Mouse (Mus musculus): Measurements from ENCODE around the gene Qk. TPM values are rescaled to one million over a fixed set of nuclear protein-coding genes. Genes with fewer than 3 reads are reported as not detected.

Qk gene
- polyA plus RNA-seq (2014; fragmentation: Nextera tagmentation; extraction: Ambion mirVana): 64.6 and 70.0 TPM in 2 replicates

DNA sequence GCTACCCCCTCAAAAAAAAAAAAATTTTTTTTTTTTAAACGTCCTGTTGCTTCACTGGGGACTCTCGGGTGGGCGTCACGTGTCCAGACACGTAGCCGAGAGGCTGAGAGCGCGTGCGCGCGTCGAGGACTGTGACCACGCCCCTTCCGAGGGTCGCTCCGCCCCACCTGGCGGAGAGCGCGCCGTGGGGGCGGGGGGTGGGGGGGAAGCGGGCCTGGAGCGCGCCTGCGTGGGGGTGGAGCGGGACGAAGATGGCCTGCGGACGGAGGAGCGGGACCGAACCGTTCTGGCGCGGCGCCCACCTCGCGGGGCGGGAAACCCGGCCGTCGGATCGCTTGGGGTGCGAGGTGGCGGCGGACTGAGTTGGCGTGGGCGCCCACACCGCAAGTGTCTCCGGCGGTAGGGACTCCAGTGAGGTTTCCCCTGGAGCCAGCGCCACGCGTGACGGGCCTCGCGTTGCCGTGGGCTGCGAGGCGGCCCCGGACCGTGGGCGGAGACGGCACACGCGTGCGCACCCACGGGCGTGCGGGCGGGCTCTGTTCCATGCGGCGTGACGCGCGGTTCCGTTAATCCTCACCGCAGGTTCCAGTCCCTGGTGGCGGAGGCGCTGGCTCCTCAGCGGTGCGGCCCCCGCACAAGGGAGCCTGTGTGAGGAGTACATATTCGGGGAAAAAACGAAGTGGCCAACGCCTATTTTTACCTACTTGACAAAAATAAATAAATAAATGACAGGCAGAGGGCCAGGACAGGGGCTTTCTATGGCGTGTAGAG, at the start of gene Qk:
Qk (minus strand) TSS at position 170 of the 771 bp plus-strand sequence.
- ATAC-seq (ENCODE audit: low read depth): peak; percentile 87
- peak within 1 kb of the TSS; percentile 60 for H3K4me2 ChIP-seq (ENCODE audit: low read depth, low read length)
- WGBS: under 1% methylated on average over 72 of the region's 86 CpGs
- peak within 1 kb of the TSS; percentile 97 for H3K9ac ChIP-seq (replicated peaks; ENCODE audit: low read depth, low read length)
- H3K36me3 ChIP-seq (ENCODE audit: control insufficient read depth, insufficient read depth, low read length): no peaks in the 10 kb centered on the region
- H3K27me3 ChIP-seq (ENCODE audit: control insufficient read depth, insufficient read depth, low read length): no peaks in the 10 kb centered on the region
- H3K27ac ChIP-seq (ENCODE audit: low read depth, low read length): peak within 1 kb of the TSS; percentile 98
- peaks cover 18% of the 10 kb centered on the region for H3K4me1 ChIP-seq (ENCODE audit: control insufficient read depth, insufficient read depth, low read length)
- H3K4me3 ChIP-seq (ENCODE audit: low read depth, low read length): peak within 1 kb of the TSS; percentile 88
- H3K9me3 ChIP-seq (ENCODE audit: control insufficient read depth, low read length): no peaks in the 10 kb centered on the region

DNA sequence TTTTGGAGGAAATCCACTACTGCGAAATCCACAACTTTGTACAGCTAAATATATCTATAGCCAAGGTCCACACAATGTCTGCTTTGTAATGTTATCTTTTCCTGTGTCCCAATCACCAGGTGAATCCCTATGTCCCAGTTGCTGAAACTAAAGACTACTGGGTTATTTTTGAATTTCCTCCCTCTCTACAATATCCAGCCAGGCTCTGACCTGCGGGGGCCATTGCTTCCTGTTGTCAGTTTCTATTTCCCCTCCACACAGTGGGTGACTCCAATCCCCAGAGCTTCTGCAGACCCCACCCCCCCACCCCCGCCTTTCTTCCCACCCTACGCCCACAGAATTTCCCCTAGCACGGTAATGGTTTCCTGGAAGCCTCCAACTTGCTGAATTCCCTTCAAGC, 47.4 kb upstream of the Qk start:
- Histone ChIP-seq H3K4me3 (ENCODE audit: low read depth, low read length) (no peak overlapping the region), H3K4me1 (ENCODE audit: control insufficient read depth, insufficient read depth, low read length) (no peaks in the 10 kb centered on the region), H3K4me2 (ENCODE audit: low read depth, low read length) (no peak overlapping the region), H3K9me3 (ENCODE audit: control insufficient read depth, low read length) (no peaks in the 10 kb centered on the region), H3K27me3 (ENCODE audit: control insufficient read depth, insufficient read depth, low read length) (no peaks in the 10 kb centered on the region), H3K27ac (ENCODE audit: low read depth, low read length) (no peak overlapping the region), H3K9ac (replicated peaks; ENCODE audit: low read depth, low read length) (no peak overlapping the region), H3K36me3 (ENCODE audit: control insufficient read depth, insufficient read depth, low read length) (no peaks in the 10 kb centered on the region)
- ATAC-seq (ENCODE audit: low read depth): no peak
- 85% methylated on average over 5 of the region's 5 CpGs for WGBS

DNA sequence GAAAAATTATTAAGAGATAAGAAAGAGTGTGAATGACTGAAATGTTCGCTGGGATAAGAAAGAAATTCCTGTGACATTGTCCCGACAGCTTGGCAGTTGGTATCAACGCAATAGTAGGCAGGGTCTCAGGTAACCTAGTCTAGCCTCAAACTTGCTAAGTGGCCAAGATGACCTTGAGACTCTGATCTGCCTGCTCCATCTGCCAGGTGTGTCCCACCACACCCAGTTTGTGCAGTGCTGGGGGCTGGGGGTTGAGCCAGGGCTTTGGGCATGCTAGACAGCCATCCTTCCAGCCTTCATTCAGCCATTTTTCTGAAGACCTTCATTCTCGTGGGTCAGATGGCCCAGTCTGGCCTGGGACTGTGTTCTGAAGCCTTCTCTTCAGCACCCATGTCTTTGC, 46.9 kb upstream of the Qk start:
- no peak overlapping the region for H3K9ac ChIP-seq (replicated peaks; ENCODE audit: low read depth, low read length)
- ATAC-seq (ENCODE audit: low read depth): no peak
- no peaks in the 10 kb centered on the region for H3K36me3 ChIP-seq (ENCODE audit: control insufficient read depth, insufficient read depth, low read length)
- no peaks in the 10 kb centered on the region for H3K27me3 ChIP-seq (ENCODE audit: control insufficient read depth, insufficient read depth, low read length)
- H3K4me3 ChIP-seq (ENCODE audit: low read depth, low read length): no peak overlapping the region
- H3K4me1 ChIP-seq (ENCODE audit: control insufficient read depth, insufficient read depth, low read length): no peaks in the 10 kb centered on the region
- no peak overlapping the region for H3K27ac ChIP-seq (ENCODE audit: low read depth, low read length)
- 91% methylated on average over 4 of the region's 4 CpGs for WGBS
- no peaks in the 10 kb centered on the region for H3K9me3 ChIP-seq (ENCODE audit: control insufficient read depth, low read length)
- H3K4me2 ChIP-seq (ENCODE audit: low read depth, low read length): no peak overlapping the region

DNA sequence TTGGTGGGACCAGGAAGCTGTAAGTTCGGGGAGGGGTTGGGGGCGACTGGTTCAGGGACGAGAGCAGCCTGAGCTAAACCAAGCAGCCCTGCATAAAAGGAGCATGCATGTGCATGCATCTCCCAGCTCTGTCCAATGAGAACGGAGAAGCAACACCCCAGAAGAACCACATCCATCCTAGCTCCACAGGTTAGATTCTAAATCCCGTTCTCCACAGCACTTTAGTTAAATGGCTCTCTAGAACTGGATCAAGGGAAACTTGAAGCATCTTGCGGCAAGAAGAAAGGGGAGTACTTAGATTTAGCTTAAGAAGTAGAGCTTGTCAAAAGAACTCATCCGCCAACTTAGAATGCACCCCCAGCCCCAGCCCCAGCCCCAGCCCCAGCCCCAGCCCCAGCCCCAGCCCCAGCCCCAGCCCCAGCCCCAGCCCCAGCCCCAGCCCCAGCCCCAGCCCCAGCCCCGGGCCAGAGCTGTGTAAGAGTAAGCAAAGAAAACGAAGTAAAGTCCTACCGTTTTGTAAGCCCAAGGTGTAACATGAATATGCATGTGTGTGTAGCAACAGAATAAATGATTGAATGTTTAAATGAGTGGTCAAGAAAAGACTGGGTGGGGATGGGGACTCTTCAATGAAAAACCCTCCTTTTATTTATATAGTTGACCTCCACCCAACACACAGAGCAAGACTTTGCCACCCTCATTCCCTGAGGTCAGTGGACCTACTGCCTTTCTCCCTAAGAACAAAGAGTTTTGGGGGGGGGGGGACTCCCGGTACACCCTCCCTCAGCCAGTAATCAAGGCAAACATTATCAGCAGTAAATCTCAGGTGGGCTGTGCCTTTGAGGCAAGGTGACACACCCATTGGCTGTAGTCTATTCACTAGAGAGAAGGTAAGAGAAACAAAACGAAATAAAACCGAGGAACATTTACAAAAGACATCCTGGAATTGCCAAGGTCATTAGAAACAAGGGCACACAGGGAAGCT, 46.1 kb upstream of the Qk start:
- H3K4me3 ChIP-seq (ENCODE audit: low read depth, low read length): no peak overlapping the region
- no peak overlapping the region for H3K27ac ChIP-seq (ENCODE audit: low read depth, low read length)
- H3K4me1 ChIP-seq (ENCODE audit: control insufficient read depth, insufficient read depth, low read length): no peaks in the 10 kb centered on the region
- H3K27me3 ChIP-seq (ENCODE audit: control insufficient read depth, insufficient read depth, low read length): no peaks in the 10 kb centered on the region
- WGBS: 76% methylated on average over 13 of the region's 13 CpGs
- no peak for ATAC-seq (ENCODE audit: low read depth)
- no peaks in the 10 kb centered on the region for H3K36me3 ChIP-seq (ENCODE audit: control insufficient read depth, insufficient read depth, low read length)
- no peak overlapping the region for H3K9ac ChIP-seq (replicated peaks; ENCODE audit: low read depth, low read length)
- no peaks in the 10 kb centered on the region for H3K9me3 ChIP-seq (ENCODE audit: control insufficient read depth, low read length)
- H3K4me2 ChIP-seq (ENCODE audit: low read depth, low read length): no peak overlapping the region

DNA sequence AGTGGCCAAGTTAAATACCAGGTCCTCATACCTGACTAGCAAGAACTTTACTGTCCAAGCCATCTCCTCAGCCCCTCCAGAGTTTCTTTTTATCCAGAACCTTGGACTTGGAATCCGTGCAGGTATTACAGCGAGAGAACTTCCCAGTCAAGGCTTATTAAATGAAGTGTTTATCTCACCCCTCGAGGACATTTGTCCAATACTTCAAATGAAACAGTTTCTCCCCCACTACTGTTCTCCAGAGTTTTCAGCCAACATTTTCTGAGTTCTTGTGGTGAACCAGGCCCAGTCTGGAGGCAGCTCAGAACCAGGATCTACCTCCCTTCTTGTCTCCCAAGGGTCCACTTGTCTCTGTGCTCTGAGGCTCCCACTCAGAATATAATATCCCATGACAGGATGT, 43.5 kb upstream of the Qk start:
- H3K9me3 ChIP-seq (ENCODE audit: control insufficient read depth, low read length): no peaks in the 10 kb centered on the region
- no peaks in the 10 kb centered on the region for H3K36me3 ChIP-seq (ENCODE audit: control insufficient read depth, insufficient read depth, low read length)
- no peaks in the 10 kb centered on the region for H3K27me3 ChIP-seq (ENCODE audit: control insufficient read depth, insufficient read depth, low read length)
- H3K4me1 ChIP-seq (ENCODE audit: control insufficient read depth, insufficient read depth, low read length): no peaks in the 10 kb centered on the region
- no peak overlapping the region for H3K27ac ChIP-seq (ENCODE audit: low read depth, low read length)
- 91% methylated on average over 3 of the region's 3 CpGs for WGBS
- H3K4me3 ChIP-seq (ENCODE audit: low read depth, low read length): no peak overlapping the region
- no peak overlapping the region for H3K9ac ChIP-seq (replicated peaks; ENCODE audit: low read depth, low read length)
- no peak overlapping the region for H3K4me2 ChIP-seq (ENCODE audit: low read depth, low read length)
- no peak for ATAC-seq (ENCODE audit: low read depth)

DNA sequence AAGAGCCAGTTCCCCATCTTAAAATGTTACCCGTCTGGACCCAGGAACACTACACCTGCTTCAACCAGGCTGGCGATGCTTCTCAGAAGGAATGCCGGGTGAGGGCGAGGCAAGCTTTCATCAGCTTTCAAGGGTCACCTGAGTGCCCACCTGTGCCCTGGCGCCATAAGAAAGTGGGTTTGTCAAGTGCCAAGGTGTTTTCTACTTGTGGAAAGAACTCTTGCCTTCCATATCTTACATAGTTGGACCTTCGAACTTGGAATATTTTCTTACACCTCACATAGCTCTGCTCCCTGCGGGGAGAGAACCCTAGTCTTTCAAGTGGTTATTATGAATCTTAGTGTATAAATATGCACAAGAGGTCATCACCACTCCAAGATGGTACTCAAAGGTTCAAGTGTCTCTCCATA, 42.2 kb upstream of the Qk start:
- no peak for ATAC-seq (ENCODE audit: low read depth)
- Histone ChIP-seq H3K27ac (ENCODE audit: low read depth, low read length) (no peak overlapping the region), H3K9me3 (ENCODE audit: control insufficient read depth, low read length) (no peaks in the 10 kb centered on the region), H3K36me3 (ENCODE audit: control insufficient read depth, insufficient read depth, low read length) (no peaks in the 10 kb centered on the region), H3K4me3 (ENCODE audit: low read depth, low read length) (no peak overlapping the region), H3K4me1 (ENCODE audit: control insufficient read depth, insufficient read depth, low read length) (no peaks in the 10 kb centered on the region), H3K4me2 (ENCODE audit: low read depth, low read length) (no peak overlapping the region), H3K9ac (replicated peaks; ENCODE audit: low read depth, low read length) (no peak overlapping the region), H3K27me3 (ENCODE audit: control insufficient read depth, insufficient read depth, low read length) (no peaks in the 10 kb centered on the region)
- 95% methylated on average over 7 of the region's 7 CpGs for WGBS

DNA sequence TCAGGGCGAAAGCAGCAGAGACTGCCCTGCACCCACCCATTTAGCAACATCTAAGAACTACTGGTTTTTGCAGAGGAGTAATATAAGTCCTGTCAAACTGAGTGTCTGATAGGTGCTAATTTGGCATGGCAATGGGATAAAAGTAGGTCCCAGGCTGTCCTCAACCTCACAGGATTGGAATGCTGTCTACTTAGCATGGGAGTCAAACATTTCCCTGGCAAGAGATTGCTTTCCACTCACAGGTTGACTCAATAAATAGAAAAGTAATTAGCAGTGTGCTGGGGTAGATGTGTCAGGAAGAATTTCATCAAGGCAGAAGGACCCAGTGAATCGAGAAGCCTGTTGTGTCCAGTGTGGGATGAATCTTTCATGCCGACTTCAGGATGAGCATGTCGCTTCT, 41.1 kb upstream of the Qk start:
- WGBS: 77% methylated on average over 4 of the region's 4 CpGs
- Histone ChIP-seq H3K4me1 (ENCODE audit: control insufficient read depth, insufficient read depth, low read length) (0 out of 2 replicates have a peak, but pooled peaks cover 3% of the 10 kb centered on the region), H3K4me2 (ENCODE audit: low read depth, low read length) (no peak overlapping the region), H3K4me3 (ENCODE audit: low read depth, low read length) (no peak overlapping the region), H3K9ac (replicated peaks; ENCODE audit: low read depth, low read length) (no peak overlapping the region), H3K27me3 (ENCODE audit: control insufficient read depth, insufficient read depth, low read length) (no peaks in the 10 kb centered on the region), H3K36me3 (ENCODE audit: control insufficient read depth, insufficient read depth, low read length) (no peaks in the 10 kb centered on the region), H3K27ac (ENCODE audit: low read depth, low read length) (no peak overlapping the region), H3K9me3 (ENCODE audit: control insufficient read depth, low read length) (no peaks in the 10 kb centered on the region)
- ATAC-seq (ENCODE audit: low read depth): no peak

DNA sequence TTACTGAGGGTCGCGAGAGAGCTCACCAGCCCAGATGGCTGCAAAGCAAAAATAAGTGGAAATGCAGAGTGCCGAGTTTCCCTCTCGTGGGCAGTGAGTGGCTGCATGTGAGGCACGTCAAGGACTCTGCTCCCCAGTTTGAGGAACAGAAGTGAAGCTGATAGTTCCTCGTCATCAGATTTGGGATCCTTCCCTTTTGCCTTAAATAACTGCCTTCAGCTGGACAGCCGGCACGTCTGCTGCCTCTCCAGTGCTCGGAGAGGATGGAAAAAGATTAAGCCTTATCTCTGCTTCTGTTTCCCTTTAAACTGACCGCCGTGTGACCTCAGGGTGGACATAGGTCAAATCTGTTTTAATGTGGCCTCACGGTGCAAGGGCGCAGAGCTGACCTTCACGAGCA, 39.8 kb upstream of the Qk start:
- no peak overlapping the region for H3K4me2 ChIP-seq (ENCODE audit: low read depth, low read length)
- H3K36me3 ChIP-seq (ENCODE audit: control insufficient read depth, insufficient read depth, low read length): no peaks in the 10 kb centered on the region
- WGBS: 87% methylated on average over 14 of the region's 14 CpGs
- H3K4me3 ChIP-seq (ENCODE audit: low read depth, low read length): no peak overlapping the region
- no peak for ATAC-seq (ENCODE audit: low read depth)
- H3K27ac ChIP-seq (ENCODE audit: low read depth, low read length): no peak overlapping the region
- H3K27me3 ChIP-seq (ENCODE audit: control insufficient read depth, insufficient read depth, low read length): no peaks in the 10 kb centered on the region
- H3K4me1 ChIP-seq (ENCODE audit: control insufficient read depth, insufficient read depth, low read length): 0 out of 2 replicates have a peak, but pooled peaks cover 3% of the 10 kb centered on the region
- H3K9me3 ChIP-seq (ENCODE audit: control insufficient read depth, low read length): no peaks in the 10 kb centered on the region
- no peak overlapping the region for H3K9ac ChIP-seq (replicated peaks; ENCODE audit: low read depth, low read length)

DNA sequence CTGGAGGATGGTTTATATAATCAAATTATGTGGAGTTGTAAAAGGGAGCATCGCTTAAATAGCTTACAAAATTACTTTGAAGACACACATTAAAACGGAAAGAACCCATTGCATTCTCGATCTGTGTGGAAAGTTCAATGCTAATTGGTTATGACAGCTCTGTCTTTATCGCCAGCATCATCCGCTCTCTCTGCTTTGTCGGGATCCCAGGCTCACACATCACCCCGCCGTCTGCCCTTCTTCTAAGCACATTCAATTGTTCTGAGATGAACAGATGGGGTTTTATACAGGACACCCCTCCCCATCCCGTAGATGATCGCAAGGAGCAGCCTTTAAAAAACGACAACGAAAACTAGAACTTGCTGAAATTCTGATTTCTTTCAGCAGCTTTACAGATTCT, 37.7 kb upstream of the Qk start:
- no peaks in the 10 kb centered on the region for H3K9me3 ChIP-seq (ENCODE audit: control insufficient read depth, low read length)

More for the DNA sequence above, 37.7 kb upstream of the Qk start:
- Histone ChIP-seq H3K27ac (ENCODE audit: low read depth, low read length) (no peak overlapping the region), H3K27me3 (ENCODE audit: control insufficient read depth, insufficient read depth, low read length) (no peaks in the 10 kb centered on the region), H3K4me3 (ENCODE audit: low read depth, low read length) (no peak overlapping the region), H3K9ac (replicated peaks; ENCODE audit: low read depth, low read length) (no peak overlapping the region), H3K4me1 (ENCODE audit: control insufficient read depth, insufficient read depth, low read length) (0 out of 2 replicates have a peak, but pooled peaks cover 3% of the 10 kb centered on the region), H3K36me3 (ENCODE audit: control insufficient read depth, insufficient read depth, low read length) (no peaks in the 10 kb centered on the region), H3K4me2 (ENCODE audit: low read depth, low read length) (no peak overlapping the region)
- 51% methylated on average over 12 of the region's 12 CpGs for WGBS
- ATAC-seq (ENCODE audit: low read depth): no peak
